Mouse (Mus musculus): ENCODE measurements around the gene Pdcl2. TPM values are rescaled to one million over a fixed set of nuclear protein-coding genes. Genes with fewer than 3 reads are reported as not detected.

Pdcl2 gene
- not detected for total RNA-seq (2023)

DNA sequence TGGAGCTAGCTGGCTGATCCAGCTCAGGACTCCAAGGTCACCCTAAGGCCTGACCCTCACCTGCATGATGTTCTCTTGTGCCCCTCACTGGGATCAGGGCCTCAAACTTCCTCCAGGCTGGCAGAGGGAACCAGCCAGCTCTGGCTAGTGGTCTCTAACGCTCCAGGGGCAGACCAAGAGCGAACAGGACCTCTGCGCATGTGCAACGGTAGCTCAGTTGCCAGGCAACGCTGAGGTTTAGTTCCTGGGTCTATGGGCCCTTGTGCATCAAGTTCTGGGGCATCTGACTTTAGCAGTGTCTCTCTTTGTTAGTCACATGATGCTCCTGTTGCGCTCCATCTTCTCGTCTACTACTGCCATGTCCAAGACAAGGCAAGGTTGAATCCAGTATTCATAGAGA, at the start of gene Pdcl2:
Gene Pdcl2 (minus strand): TSS at position 204 of the 400 bp plus-strand sequence.

GRCm38 (mm10) chr5:76363453-76364104, 32.6 kb upstream of the Pdcl2 start, which contains the start of gene Nmu:
Nmu (minus strand) TSS chr5:76363788.

DNA sequence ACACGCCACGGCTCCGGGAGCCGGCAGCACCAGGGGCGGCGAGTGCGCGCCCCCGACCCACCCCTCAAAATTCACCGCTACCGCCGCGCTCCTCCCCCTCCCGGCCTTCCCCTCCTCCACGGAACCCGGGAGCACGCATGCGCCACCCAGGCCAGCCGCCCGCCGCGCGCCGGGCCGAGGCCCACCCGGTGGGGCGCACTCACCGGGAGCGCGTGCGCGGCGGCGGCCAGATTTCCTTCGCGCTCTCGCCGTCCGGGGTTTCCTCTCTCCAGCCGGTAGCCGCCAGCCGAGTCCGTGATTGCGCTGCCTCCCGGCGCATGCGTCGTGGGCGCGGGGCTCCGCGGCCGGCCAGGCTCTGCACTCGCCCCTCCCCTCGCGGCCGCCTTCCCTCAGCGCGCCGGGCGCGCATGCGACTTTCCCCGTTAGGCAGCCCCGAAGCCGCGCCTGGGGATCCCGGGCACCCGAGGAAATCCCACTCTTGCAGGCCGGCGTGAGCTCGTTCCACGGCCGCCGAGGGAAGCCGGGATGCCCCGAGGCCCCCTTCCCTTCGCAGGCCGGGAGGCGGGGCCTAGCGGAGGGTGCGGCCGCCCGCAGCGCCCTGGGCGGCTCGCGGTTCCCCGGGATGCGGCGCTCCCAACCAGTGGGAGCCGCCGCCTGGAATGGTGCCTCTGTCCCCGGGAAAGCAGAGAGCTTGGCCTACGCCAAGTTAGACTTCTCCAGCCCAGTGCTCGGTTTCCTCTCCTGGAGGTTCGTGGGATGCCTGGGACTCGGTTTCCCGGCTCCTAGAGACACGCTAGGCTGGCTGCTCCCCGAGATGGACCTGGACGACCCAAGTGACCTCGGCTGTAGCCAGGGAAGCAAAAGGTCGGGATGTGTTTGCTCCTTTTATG, 26.3 kb downstream of the Pdcl2 start, which contains the start of gene Clock:
Gene Clock (minus strand): TSS at position 341 of the 890 bp plus-strand sequence.

Other genes starting within 250 kb of the Pdcl2 start
- gene Srd5a3, start 190.9 kb downstream of the Pdcl2 start, total RNA-seq (2023): 23.3 TPM
- 25.3 TPM for gene Tmem165, start 147.3 kb downstream of the Pdcl2 start, total RNA-seq (2023)
- gene Clock, start 26.4 kb downstream of the Pdcl2 start, total RNA-seq (2023): 22.2 TPM
- gene Nmu, start 32.6 kb upstream of the Pdcl2 start, total RNA-seq (2023): not detected
- not detected for gene Gm7271, start 152.9 kb upstream of the Pdcl2 start, total RNA-seq (2023)
- gene Exoc1, start 198.2 kb upstream of the Pdcl2 start, total RNA-seq (2023): 73.3 TPM

All from CD4-positive naive resting alpha-beta T cell, adult 76 days (primary cell).